Mouse (Mus musculus): ENCODE results near the gene Pik3r5. TPM values are rescaled to one million over a fixed set of nuclear protein-coding genes. Genes with fewer than 3 reads are reported as not detected.

The Pik3r5 gene
- polyA plus RNA-seq, 1 experiment from 2014 or later = 0.65 TPM

DNA sequence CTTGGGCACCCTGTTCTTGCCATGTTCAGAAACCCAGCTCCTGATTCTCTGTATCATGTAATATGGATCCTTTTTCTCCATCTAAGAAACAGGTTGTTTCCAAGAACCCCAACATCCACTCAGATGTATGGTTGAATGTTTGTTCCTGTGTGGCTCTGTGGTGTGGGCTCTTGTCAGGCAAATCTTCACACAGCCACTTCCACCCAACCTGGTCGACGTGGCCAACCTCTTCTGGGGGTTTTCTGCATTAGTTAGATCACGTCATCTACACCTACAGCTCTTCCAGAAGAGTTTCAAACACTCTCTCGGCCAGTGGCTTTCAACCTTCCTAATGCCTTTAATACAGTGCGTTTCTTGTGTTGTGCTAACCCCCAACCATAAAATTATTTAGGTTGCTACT lies 4.5 kb downstream of the Pik3r5 start:
- Histone ChIP-seq H3K4me2 (ENCODE audit: low read length) (no peak overlapping the region), H3K27me3 (ENCODE audit: control insufficient read depth, insufficient read depth, low read length) (peaks cover 11% of the 10 kb centered on the region; the same call in 1 of the 2 replicates), H3K4me3 (ENCODE audit: control insufficient read depth in 1 of 2, insufficient read depth in 1 of 2, low read depth in 1 of 2, low read length in 2 of 2) (no peak overlapping the region), H3K36me3 (ENCODE audit: control insufficient read depth, insufficient read depth, low read length) (no peaks in the 10 kb centered on the region), H3K4me1 (ENCODE audit: control insufficient read depth in 2 of 2, insufficient read depth in 2 of 2, low read length in 2 of 2) (peaks cover 0 to 2% of the 10 kb centered on the region in 2 experiments; a peak in 1 of 4 replicates), H3K9me3 (ENCODE audit: control insufficient read depth, low read length) (no peaks in the 10 kb centered on the region), H3K27ac (replicated peaks in 1 of 2; ENCODE audit: control insufficient read depth in 1 of 2, insufficient read depth in 1 of 2, low read depth in 2 of 2, low read length in 2 of 2) (no peak overlapping the region), H3K9ac (ENCODE audit: low read length) (no peak overlapping the region)
- no peak for ATAC-seq (ENCODE audit: insufficient number of reproducible peaks, insufficient read depth, low FRiP score, low read depth)
- WGBS = 69% methylated on average over 5 of the region's 5 CpGs

DNA sequence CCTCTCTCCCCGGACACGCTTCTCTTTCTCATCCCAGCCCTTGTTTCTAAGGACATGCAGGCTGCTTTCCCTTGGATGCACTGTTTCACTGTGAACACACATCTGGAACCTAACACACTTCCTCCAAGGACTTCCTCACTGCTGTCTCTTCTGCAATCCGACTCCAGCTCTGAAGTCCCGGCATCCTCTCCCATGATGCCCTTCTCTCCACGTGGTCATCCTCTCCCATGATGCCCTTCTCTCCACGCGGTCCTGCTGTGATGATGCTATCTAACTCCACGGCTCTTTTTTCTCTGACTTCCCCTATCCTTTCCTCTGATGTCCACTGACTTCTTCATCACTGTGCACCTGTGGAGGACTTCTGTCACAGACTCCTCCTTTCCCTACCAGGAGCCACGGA lies 8.2 kb downstream of the Pik3r5 start:
- Histone ChIP-seq H3K27ac (replicated peaks in 1 of 2; ENCODE audit: control insufficient read depth in 1 of 2, insufficient read depth in 1 of 2, low read depth in 2 of 2, low read length in 2 of 2) (no peak overlapping the region), H3K27me3 (ENCODE audit: control insufficient read depth, insufficient read depth, low read length) (peaks cover 7% of the 10 kb centered on the region), H3K4me2 (ENCODE audit: low read length) (no peak overlapping the region), H3K4me3 (ENCODE audit: control insufficient read depth in 1 of 2, insufficient read depth in 1 of 2, low read depth in 1 of 2, low read length in 2 of 2) (no peak overlapping the region), H3K9ac (ENCODE audit: low read length) (no peak overlapping the region), H3K9me3 (ENCODE audit: control insufficient read depth, low read length) (no peaks in the 10 kb centered on the region), H3K4me1 (ENCODE audit: control insufficient read depth in 2 of 2, insufficient read depth in 2 of 2, low read length in 2 of 2) (no peaks in the 10 kb centered on the region), H3K36me3 (ENCODE audit: control insufficient read depth, insufficient read depth, low read length) (no peaks in the 10 kb centered on the region)
- 74% methylated on average over 9 of the region's 9 CpGs for WGBS
- ATAC-seq (ENCODE audit: insufficient number of reproducible peaks, insufficient read depth, low FRiP score, low read depth) = no peak

DNA sequence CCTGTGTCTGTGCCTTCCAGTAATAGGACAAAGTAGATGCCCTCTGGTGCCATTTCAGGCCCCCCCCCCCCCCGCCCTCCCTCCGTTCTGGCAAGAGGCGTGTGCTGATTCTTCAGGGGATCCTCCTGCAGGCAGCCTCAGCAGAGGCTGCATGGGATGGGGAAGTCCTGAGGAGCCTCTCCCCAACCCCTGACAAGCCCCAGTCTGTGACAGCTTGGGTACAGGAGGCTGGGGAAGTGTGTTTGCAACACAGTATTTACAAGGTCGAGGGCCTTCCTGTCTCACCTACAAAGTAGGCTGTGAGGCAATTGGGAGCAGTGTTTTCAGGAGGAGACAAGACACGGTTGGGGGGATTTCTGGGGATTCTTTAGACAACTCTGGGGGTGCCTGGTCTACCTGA lies 9.0 kb downstream of the Pik3r5 start:
- Histone ChIP-seq H3K27me3 (ENCODE audit: control insufficient read depth, insufficient read depth, low read length) (peaks cover 12% of the 10 kb centered on the region), H3K27ac (replicated peaks in 1 of 2; ENCODE audit: control insufficient read depth in 1 of 2, insufficient read depth in 1 of 2, low read depth in 2 of 2, low read length in 2 of 2) (no peak overlapping the region), H3K9me3 (ENCODE audit: control insufficient read depth, low read length) (no peaks in the 10 kb centered on the region), H3K36me3 (ENCODE audit: control insufficient read depth, insufficient read depth, low read length) (no peaks in the 10 kb centered on the region), H3K9ac (ENCODE audit: low read length) (no peak overlapping the region), H3K4me2 (ENCODE audit: low read length) (no peak overlapping the region), H3K4me3 (ENCODE audit: control insufficient read depth in 1 of 2, insufficient read depth in 1 of 2, low read depth in 1 of 2, low read length in 2 of 2) (no peak overlapping the region), H3K4me1 (ENCODE audit: control insufficient read depth in 2 of 2, insufficient read depth in 2 of 2, low read length in 2 of 2) (no peaks in the 10 kb centered on the region)
- no peak for ATAC-seq (ENCODE audit: insufficient number of reproducible peaks, insufficient read depth, low FRiP score, low read depth)
- WGBS = 61% methylated on average over 5 of the region's 5 CpGs

DNA sequence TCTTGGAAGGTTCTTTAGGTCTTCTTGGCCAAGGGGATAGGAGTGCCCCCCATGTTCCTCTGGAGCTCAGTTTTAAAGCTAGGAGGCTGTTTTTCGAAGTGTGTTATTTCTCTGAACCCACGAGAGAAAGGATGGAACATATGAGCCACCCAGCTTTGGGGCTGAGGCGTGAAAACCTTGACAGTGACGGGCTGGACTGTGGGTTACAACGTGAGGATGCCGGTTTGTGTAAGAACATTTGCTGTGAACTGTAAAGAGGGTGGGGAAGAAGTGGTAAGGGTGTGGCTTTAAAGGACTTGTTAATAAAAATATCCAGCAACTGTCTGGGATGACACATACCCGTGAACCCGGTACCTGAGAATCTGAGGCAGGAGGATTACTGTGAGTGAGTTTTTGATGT lies 10.4 kb downstream of the Pik3r5 start:
- Histone ChIP-seq H3K9me3 (ENCODE audit: control insufficient read depth, low read length) (no peaks in the 10 kb centered on the region), H3K4me3 (ENCODE audit: control insufficient read depth in 1 of 2, insufficient read depth in 1 of 2, low read depth in 1 of 2, low read length in 2 of 2) (no peak overlapping the region), H3K36me3 (ENCODE audit: control insufficient read depth, insufficient read depth, low read length) (no peaks in the 10 kb centered on the region), H3K27me3 (ENCODE audit: control insufficient read depth, insufficient read depth, low read length) (peaks cover 12% of the 10 kb centered on the region), H3K27ac (replicated peaks in 1 of 2; ENCODE audit: control insufficient read depth in 1 of 2, insufficient read depth in 1 of 2, low read depth in 2 of 2, low read length in 2 of 2) (no peak overlapping the region), H3K9ac (ENCODE audit: low read length) (no peak overlapping the region), H3K4me1 (ENCODE audit: control insufficient read depth in 2 of 2, insufficient read depth in 2 of 2, low read length in 2 of 2) (no peaks in the 10 kb centered on the region), H3K4me2 (ENCODE audit: low read length) (no peak overlapping the region)
- ATAC-seq (ENCODE audit: insufficient number of reproducible peaks, insufficient read depth, low FRiP score, low read depth) = no peak
- WGBS = 83% methylated on average over 8 of the region's 8 CpGs

DNA sequence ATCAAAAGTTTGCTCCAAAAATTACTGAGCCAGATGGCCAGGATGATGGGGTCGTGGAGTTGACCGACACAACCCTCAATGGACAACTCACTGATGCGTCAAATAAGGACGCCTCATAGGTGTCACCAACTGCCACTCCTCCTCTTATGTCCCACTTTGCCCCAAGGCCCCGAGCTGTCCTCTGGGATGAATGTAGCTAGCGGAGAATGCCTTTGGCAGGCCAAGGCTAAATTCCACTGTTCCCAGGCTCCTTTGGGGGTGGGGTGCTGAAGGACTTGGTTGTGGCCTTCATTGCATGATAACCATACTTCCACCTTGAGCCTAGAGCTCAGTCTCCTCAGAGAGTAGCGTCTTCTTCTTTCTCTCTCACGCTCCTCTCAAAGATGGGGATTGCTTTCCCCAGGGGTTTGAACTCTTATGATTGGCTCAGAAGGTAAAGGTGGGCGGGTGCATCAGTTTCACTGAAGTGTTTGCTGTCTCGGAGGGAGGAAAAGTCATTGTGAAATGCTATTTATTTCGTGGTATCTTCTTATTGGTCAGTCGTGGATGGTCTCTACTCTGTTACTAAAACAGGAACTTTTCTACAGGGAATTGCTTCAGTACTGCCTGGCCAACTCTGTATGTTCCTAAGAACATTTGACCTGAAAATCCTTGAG lies 11.2 kb downstream of the Pik3r5 start:
- no peaks in the 10 kb centered on the region for H3K4me1 ChIP-seq (ENCODE audit: control insufficient read depth in 2 of 2, insufficient read depth in 2 of 2, low read length in 2 of 2)
- 75% methylated on average over 12 of the region's 12 CpGs for WGBS
- H3K9me3 ChIP-seq (ENCODE audit: control insufficient read depth, low read length) = no peaks in the 10 kb centered on the region
- no peak overlapping the region for H3K9ac ChIP-seq (ENCODE audit: low read length)
- H3K27me3 ChIP-seq (ENCODE audit: control insufficient read depth, insufficient read depth, low read length) = peaks cover 12% of the 10 kb centered on the region
- no peak overlapping the region for H3K27ac ChIP-seq (replicated peaks in 1 of 2; ENCODE audit: control insufficient read depth in 1 of 2, insufficient read depth in 1 of 2, low read depth in 2 of 2, low read length in 2 of 2)
- no peak overlapping the region for H3K4me3 ChIP-seq (ENCODE audit: control insufficient read depth in 1 of 2, insufficient read depth in 1 of 2, low read depth in 1 of 2, low read length in 2 of 2)
- no peak overlapping the region for H3K4me2 ChIP-seq (ENCODE audit: low read length)
- no peaks in the 10 kb centered on the region for H3K36me3 ChIP-seq (ENCODE audit: control insufficient read depth, insufficient read depth, low read length)
- no peak for ATAC-seq (ENCODE audit: insufficient number of reproducible peaks, insufficient read depth, low FRiP score, low read depth)

DNA sequence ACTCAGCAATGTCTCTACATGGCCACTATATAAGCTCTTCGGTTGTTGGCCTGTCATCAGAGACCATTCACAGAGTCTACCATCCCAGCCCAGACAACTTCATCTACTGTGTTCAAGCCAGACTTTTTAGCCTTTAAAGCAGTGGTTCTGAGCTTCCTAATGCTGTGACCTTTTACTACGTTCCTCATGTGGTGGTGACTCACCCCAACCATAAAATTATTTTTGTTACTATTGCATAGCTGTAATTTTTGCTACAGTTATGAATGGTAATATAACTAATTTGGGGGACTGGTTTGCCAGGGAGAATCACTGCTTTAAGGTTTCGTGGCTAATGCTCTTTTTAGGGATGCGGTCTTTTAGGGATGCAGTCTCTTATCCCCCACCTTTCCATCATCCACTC lies 14.0 kb downstream of the Pik3r5 start:
- Histone ChIP-seq H3K4me3 (ENCODE audit: control insufficient read depth in 1 of 2, insufficient read depth in 1 of 2, low read depth in 1 of 2, low read length in 2 of 2) (no peak overlapping the region), H3K4me1 (ENCODE audit: control insufficient read depth in 2 of 2, insufficient read depth in 2 of 2, low read length in 2 of 2) (peaks cover under 1 to 3% of the 10 kb centered on the region in 2 experiments; a peak in 2 of 4 replicates), H3K9me3 (ENCODE audit: control insufficient read depth, low read length) (no peaks in the 10 kb centered on the region), H3K4me2 (ENCODE audit: low read length) (no peak overlapping the region), H3K9ac (ENCODE audit: low read length) (no peak overlapping the region), H3K27me3 (ENCODE audit: control insufficient read depth, insufficient read depth, low read length) (peaks cover 12% of the 10 kb centered on the region), H3K36me3 (ENCODE audit: control insufficient read depth, insufficient read depth, low read length) (no peaks in the 10 kb centered on the region), H3K27ac (replicated peaks in 1 of 2; ENCODE audit: control insufficient read depth in 1 of 2, insufficient read depth in 1 of 2, low read depth in 2 of 2, low read length in 2 of 2) (no peak overlapping the region)
- ATAC-seq (ENCODE audit: insufficient number of reproducible peaks, insufficient read depth, low FRiP score, low read depth) = no peak
- WGBS = 86% methylated on average over 4 of the region's 4 CpGs

DNA sequence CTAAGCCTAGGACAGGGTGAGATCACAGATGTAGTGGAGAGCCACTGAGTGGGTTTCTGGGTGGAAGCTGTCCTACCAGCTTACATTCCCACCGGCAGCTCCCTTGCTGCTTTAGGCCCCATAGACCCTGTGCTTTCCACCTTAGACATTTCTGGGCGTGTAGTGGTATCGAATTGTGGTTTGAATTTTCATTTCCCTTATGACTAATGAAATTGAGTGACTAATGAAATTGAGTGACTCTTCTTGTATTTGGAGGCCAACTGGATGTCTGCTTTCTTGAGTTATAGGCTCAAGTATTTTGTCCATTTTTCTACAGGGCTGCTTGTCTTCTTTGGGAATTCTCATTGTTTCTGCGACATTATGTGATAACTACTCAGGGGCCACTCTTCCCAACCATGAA lies 14.6 kb downstream of the Pik3r5 start:
- Histone ChIP-seq H3K4me1 (ENCODE audit: control insufficient read depth in 2 of 2, insufficient read depth in 2 of 2, low read length in 2 of 2) (peaks cover 4 to 5% of the 10 kb centered on the region in 2 experiments; a peak in 2 of 4 replicates), H3K4me2 (ENCODE audit: low read length) (no peak overlapping the region), H3K9me3 (ENCODE audit: control insufficient read depth, low read length) (no peaks in the 10 kb centered on the region), H3K36me3 (ENCODE audit: control insufficient read depth, insufficient read depth, low read length) (no peaks in the 10 kb centered on the region), H3K4me3 (ENCODE audit: control insufficient read depth in 1 of 2, insufficient read depth in 1 of 2, low read depth in 1 of 2, low read length in 2 of 2) (no peak overlapping the region), H3K9ac (ENCODE audit: low read length) (no peak overlapping the region), H3K27ac (replicated peaks in 1 of 2; ENCODE audit: control insufficient read depth in 1 of 2, insufficient read depth in 1 of 2, low read depth in 2 of 2, low read length in 2 of 2) (no peak overlapping the region), H3K27me3 (ENCODE audit: control insufficient read depth, insufficient read depth, low read length) (peaks cover 12% of the 10 kb centered on the region)
- ATAC-seq (ENCODE audit: insufficient number of reproducible peaks, insufficient read depth, low FRiP score, low read depth) = no peak
- whole genome bisulfite sequencing = 88% methylated on average over 4 of the region's 4 CpGs

DNA sequence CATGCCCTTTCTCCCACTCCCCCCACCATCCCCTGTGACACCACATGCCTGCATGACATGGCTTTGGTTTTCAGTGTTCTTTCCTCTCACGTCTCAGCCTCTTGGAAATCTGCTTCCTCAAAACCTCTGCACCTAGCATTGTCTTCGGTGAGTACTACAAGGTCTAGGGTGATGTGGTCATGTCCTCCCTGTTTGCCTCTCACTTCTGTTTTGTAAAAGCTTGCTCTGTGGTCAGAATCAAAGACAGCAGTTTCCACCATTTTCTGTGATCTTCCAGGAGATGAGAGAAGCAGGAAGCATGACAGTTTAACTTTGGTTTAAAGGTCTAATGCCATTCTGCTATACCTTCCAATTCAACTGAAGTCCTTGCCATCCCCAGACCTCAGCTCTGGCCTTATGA lies 15.3 kb downstream of the Pik3r5 start:
- 64% methylated on average over 2 of the region's 2 CpGs for whole genome bisulfite sequencing

More for the DNA sequence above, 15.3 kb downstream of the Pik3r5 start:
- Histone ChIP-seq H3K4me3 (ENCODE audit: control insufficient read depth in 1 of 2, insufficient read depth in 1 of 2, low read depth in 1 of 2, low read length in 2 of 2) (no peak overlapping the region), H3K27me3 (ENCODE audit: control insufficient read depth, insufficient read depth, low read length) (peaks cover 9% of the 10 kb centered on the region; the same call in 1 of the 2 replicates), H3K9ac (ENCODE audit: low read length) (no peak overlapping the region), H3K4me2 (ENCODE audit: low read length) (no peak overlapping the region), H3K36me3 (ENCODE audit: control insufficient read depth, insufficient read depth, low read length) (no peaks in the 10 kb centered on the region), H3K27ac (replicated peaks in 1 of 2; ENCODE audit: control insufficient read depth in 1 of 2, insufficient read depth in 1 of 2, low read depth in 2 of 2, low read length in 2 of 2) (no peak overlapping the region), H3K9me3 (ENCODE audit: control insufficient read depth, low read length) (no peaks in the 10 kb centered on the region), H3K4me1 (ENCODE audit: control insufficient read depth in 2 of 2, insufficient read depth in 2 of 2, low read length in 2 of 2) (peaks cover 4 to 5% of the 10 kb centered on the region in 2 experiments; a peak in 2 of 4 replicates)
- no peak for ATAC-seq (ENCODE audit: insufficient number of reproducible peaks, insufficient read depth, low FRiP score, low read depth)

Measured in heart, embryonic 14.5 days (tissue).